17 mouse cellular contexts compared by ENCODE assay signal in the genomic region with DNA sequence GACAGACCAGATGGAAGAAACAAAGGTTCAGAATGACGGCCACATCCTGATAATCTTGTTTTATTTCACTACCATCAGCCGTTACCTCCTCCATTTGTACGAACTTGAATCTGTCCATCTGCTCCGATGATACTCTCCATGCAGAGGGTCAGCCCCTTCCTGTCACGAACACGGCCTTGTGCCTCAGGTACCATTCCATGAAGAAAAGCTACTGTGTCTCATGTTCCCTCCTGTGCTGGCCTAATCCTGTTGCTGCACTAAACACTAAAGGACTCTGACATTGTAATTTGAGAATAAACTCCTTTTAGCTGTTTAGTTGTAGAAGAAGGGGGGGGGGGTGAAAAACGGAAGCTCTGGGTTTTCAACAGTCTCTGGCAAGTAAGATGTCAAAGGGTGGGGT.
"Had no signal": no experiment of that assay in that cellular context is flagged by ENCODE, and none has a peak within 500 bp of the region (broad histone marks: within the 10 kb centered on the region; RNA-seq: fewer than 3 reads in every experiment).

No protein-coding gene starts in this region.

- H3K9ac ChIP-seq: liver, embryonic 13.5 days; liver, postnatal 0 days; lung, embryonic 15.5 days; midbrain, embryonic 12.5 days; neural tube, embryonic 13.5 days had no signal

- H3K27ac ChIP-seq: kidney, postnatal 0 days; liver, embryonic 13.5 days; lung, embryonic 15.5 days; macrophage; midbrain, embryonic 12.5 days; neural tube, embryonic 13.5 days had no signal

- H3K4me2 ChIP-seq: liver, embryonic 13.5 days; lung, embryonic 15.5 days; midbrain, embryonic 12.5 days; neural tube, embryonic 13.5 days had no signal

- H3K36me3 ChIP-seq: liver, embryonic 13.5 days; lung, embryonic 15.5 days; midbrain, embryonic 12.5 days; neural tube, embryonic 13.5 days had no signal

- H3K27me3 ChIP-seq: liver, embryonic 13.5 days; lung, embryonic 15.5 days; midbrain, embryonic 12.5 days; neural tube, embryonic 13.5 days had no signal

- H3K9me3 ChIP-seq: liver, embryonic 13.5 days; lung, embryonic 15.5 days; midbrain, embryonic 12.5 days; neural tube, embryonic 13.5 days had no signal

- H3K4me1 ChIP-seq: liver, embryonic 13.5 days had no signal

- H3K4me3 ChIP-seq: liver, embryonic 13.5 days; lung, embryonic 15.5 days; midbrain, embryonic 12.5 days; neural tube, embryonic 13.5 days had no signal

- ATAC-seq: liver, postnatal 0 days; midbrain, embryonic 16.5 days had no signal

- DNase-seq: kidney, postnatal 4 days; left cerebral cortex, postnatal 4 days; liver; liver, embryonic 13.5 days; liver, postnatal 0 days; lung, postnatal 14 days; retina, postnatal 1 day; right cerebral cortex, postnatal 4 days; spleen, adult 18-20 months; thymus, adult 18-20 months; thymus, postnatal 14 days had no signal
